Mouse (Mus musculus) heart, postnatal 0 days (tissue): ENCODE results near the gene D430019H16Rik. TPM values are rescaled to one million over a fixed set of nuclear protein-coding genes. Genes with fewer than 3 reads are reported as not detected.

Experiments used
- ATAC-seq: fragments of 200-750 bp; cut with Nextera tagmentation; 2 replicates; pipeline ENCODE4 v1.8.0; 2017; ENCODE audit warnings: low read depth, moderate number of reproducible peaks, moderate library complexity; ENCODE audit not compliant: insufficient read depth
- DNase-seq: peaks from one replicate; pipeline ENCODE4 v3.0.0-alpha.2; 2016; ENCODE audit warnings: low spot score
- H3K27ac ChIP-seq: fragments of 300-500 bp; sonication (generic); 2 replicates; pipeline ENCODE4 v1.5.1; 2014; ENCODE audit warnings: low read depth, mild to moderate bottlenecking
- H3K27me3 ChIP-seq: fragments of 300-500 bp; sonication (generic); 2 replicates; pipeline ENCODE4 v1.6.1; 2014; ENCODE audit warnings: low read length, mixed read lengths; ENCODE audit not compliant: control insufficient read depth, insufficient read depth
- H3K36me3 ChIP-seq: fragments of 300-500 bp; sonication (generic); replicated peaks from 2 replicates; pipeline ENCODE4 v1.6.1; 2014; ENCODE audit warnings: low read length, mixed read lengths; ENCODE audit not compliant: control insufficient read depth, insufficient read depth
- H3K4me1 ChIP-seq: fragments of 300-500 bp; sonication (generic); 2 replicates; pipeline ENCODE4 v1.6.1; 2014; ENCODE audit warnings: antibody characterized with exemption; ENCODE audit not compliant: control insufficient read depth, insufficient read depth
- H3K4me2 ChIP-seq: fragments of 300-500 bp; sonication (generic); 2 replicates; pipeline ENCODE4 v1.6.1; 2014; ENCODE audit warnings: low read depth, mild to moderate bottlenecking, low read length, moderate library complexity
- H3K4me3 ChIP-seq: fragments of 300-500 bp; sonication (generic); 2 replicates; pipeline ENCODE4 v1.5.1; 2014; ENCODE audit warnings: low read depth, low read length
- H3K9ac ChIP-seq: fragments of 300-500 bp; sonication (generic); replicated peaks from 2 replicates; pipeline ENCODE4 v1.6.1; 2014; ENCODE audit warnings: low read depth, low read length, mixed read lengths
- H3K9me3 ChIP-seq: fragments of 300-500 bp; sonication (generic); replicated peaks from 2 replicates; pipeline ENCODE4 v1.6.1; 2016; ENCODE audit warnings: low read length; ENCODE audit not compliant: control insufficient read depth
- CTCF ChIP-seq: IDR thresholded peaks from 2 replicates; pipeline ENCODE4 v1.5.1; 2016; ENCODE audit warnings: antibody characterized with exemption, control low read depth, low read depth
- EP300 ChIP-seq: IDR thresholded peaks from 2 replicates; pipeline ENCODE4 v1.6.1; 2016; ENCODE audit warnings: antibody characterized with exemption, low read depth
- WGBS: fragments of 180-500 bp; shearing (Covaris S2); extraction: QIAGEN DNeasy Blood & Tissue Kit; methylation state at CpG from one replicate; pipeline ENCODE4 v1.1.7; 2014; 5-methylcytosine and 5-hydroxymethylcytosine counted together
- polyA plus RNA-seq: library from polyadenylated mRNA; unstranded; fragments of >200 nt; fragmentation: Nextera tagmentation; extraction: Ambion mirVana; gene quantifications from 2 replicates; pipeline ENCODE4 v1.2.1, GENCODE M21; 2015
- total RNA-seq: library from RNA; depleted of rRNA; stranded (reverse); fragments of >200 nt; gene quantifications from 2 replicates; pipeline ENCODE4 v1.2.3, GENCODE M21; 2014; ENCODE audit warnings: low replicate concordance; rRNA removed

The D430019H16Rik gene
- total and polyA plus RNA-seq, 2 experiments from 2014 or later = 0.08 to 0.34 TPM

DNA sequence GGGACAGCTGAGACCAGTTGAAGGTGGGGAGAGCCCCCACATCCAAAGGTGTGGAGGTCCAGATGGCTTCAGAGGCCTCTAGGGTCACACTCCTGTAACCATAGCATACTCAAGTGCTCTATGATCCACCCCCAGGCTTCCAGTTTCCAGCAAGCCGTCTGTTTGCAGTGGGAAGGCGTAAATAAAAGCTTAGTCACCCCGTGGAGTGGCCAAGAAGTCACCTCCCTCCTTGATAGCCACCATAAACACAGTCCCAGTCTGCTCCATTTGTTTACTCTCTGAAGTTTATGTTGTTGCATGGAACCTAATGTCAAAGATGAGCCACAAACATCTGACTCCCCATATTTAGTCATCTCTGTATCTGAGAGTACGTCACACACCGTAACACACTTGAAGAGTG lies 83.5 kb downstream of the D430019H16Rik start:
- Histone ChIP-seq H3K27ac (no peak overlapping the region), H3K27me3 (no peaks in the 10 kb centered on the region), H3K4me3 (no peak overlapping the region), H3K9ac (no peak overlapping the region), H3K36me3 (no peaks in the 10 kb centered on the region), H3K9me3 (peaks cover 6% of the 10 kb centered on the region; the same call in 1 of the 2 replicates), H3K4me1 (no peaks in the 10 kb centered on the region; the same call in 1 of the 2 replicates), H3K4me2 (no peak overlapping the region)
- WGBS = 63% methylated on average over 5 of the region's 5 CpGs
- DNase-seq = no peak
- no peak for ATAC-seq
- TF ChIP-seq CTCF = no peak
- no peak for TF ChIP-seq EP300

DNA sequence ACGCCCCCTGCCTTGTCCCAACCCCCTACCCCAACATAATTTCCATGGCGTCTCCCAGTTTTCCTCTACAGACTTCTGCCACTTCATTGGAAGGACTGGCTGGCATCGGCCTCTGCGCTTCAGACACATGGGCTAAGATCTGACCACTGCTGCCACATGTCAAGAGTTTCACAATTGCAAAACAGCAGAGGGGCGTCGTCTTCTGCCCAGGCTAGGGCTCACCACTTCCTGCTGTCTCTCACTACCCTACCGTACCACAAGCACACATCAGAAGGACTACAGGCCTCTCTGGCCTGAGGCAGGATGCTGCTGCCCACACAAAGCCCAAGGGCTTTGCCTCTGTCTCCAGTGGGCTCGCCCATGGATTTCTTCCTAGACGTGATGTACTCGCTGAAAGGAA lies 86.0 kb downstream of the D430019H16Rik start:
- 90% methylated on average over 10 of the region's 10 CpGs for WGBS
- TF ChIP-seq CTCF (no peak), EP300 (no peak)
- Histone ChIP-seq H3K27ac (no peak overlapping the region), H3K4me1 (no peaks in the 10 kb centered on the region; the same call in 1 of the 2 replicates), H3K36me3 (no peaks in the 10 kb centered on the region), H3K9ac (no peak overlapping the region), H3K27me3 (no peaks in the 10 kb centered on the region), H3K4me2 (no peak overlapping the region), H3K4me3 (no peak overlapping the region), H3K9me3 (peaks cover 6% of the 10 kb centered on the region; the same call in 1 of the 2 replicates)
- no peak for DNase-seq
- no peak for ATAC-seq

DNA sequence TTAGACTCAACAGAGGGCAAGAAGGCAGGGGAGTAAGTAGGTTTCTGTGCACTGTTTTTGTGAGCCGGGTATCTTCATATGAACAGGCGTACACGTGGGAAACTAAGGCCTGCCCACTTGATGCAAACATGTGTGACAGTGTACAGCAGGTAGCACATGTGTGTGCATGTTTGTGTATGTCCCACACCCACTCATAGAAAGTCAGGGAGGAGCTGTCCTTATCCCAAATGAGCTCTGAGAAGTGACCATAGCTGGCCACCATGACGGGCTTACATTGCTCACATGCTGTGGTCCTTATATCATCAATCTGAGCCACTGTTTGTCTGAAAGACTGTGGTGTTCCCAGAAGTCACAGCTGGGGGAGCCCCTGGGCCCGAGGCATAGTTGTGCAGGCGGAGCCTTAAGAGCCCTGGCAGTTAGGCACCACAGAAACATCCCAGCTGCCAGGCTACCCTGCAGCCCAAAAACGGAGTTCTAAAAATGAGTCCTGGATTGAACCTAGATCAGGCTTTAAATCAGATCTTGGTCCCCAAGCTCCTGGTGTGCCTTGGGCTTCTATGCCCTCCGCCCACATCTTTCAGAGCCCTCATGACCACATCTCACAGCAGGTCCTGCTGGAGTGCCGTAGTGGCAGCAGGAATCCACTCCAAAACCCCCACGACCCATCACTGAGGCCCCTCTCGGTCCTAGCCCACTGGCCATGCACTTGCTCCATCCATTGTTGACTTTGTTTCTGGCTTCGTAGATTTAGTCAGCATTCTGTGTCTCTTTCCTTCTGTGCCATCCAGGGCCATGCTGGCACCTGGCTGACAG lies 88.1 kb downstream of the D430019H16Rik start:
- H3K4me1 ChIP-seq = 0 out of 2 replicates have a peak, but pooled peaks cover 6% of the 10 kb centered on the region
- WGBS = 76% methylated on average over 12 of the region's 12 CpGs
- no peak overlapping the region for H3K9ac ChIP-seq
- H3K4me3 ChIP-seq = no peak overlapping the region
- no peak for TF ChIP-seq EP300
- no peak for TF ChIP-seq CTCF
- ATAC-seq (no peak), DNase-seq (no peak)
- peaks cover 6% of the 10 kb centered on the region; the same call in 1 of the 2 replicates for H3K9me3 ChIP-seq
- no peak overlapping the region for H3K4me2 ChIP-seq
- no peaks in the 10 kb centered on the region for H3K27me3 ChIP-seq
- no peak overlapping the region for H3K27ac ChIP-seq
- no peaks in the 10 kb centered on the region for H3K36me3 ChIP-seq

GRCm38 (mm10) chr12:105542513-105542912 lies 88.9 kb downstream of the D430019H16Rik start:
- 81% methylated on average over 3 of the region's 3 CpGs for WGBS
- Histone ChIP-seq H3K9ac (no peak overlapping the region), H3K4me3 (no peak overlapping the region), H3K9me3 (peaks cover 6% of the 10 kb centered on the region; the same call in 1 of the 2 replicates), H3K27me3 (no peaks in the 10 kb centered on the region), H3K4me2 (no peak overlapping the region), H3K4me1 (0 out of 2 replicates have a peak, but pooled peaks cover 10% of the 10 kb centered on the region), H3K27ac (no peak overlapping the region), H3K36me3 (no peaks in the 10 kb centered on the region)
- no peak for DNase-seq
- no peak for ATAC-seq
- TF ChIP-seq EP300 (no peak), CTCF (no peak)

Other genes with a start within 250 kb of the D430019H16Rik start
- gene Tcl1, start 231.1 kb upstream of the D430019H16Rik start, total RNA-seq = not detected in 2 replicates
- not detected in 2 replicates for gene Tcl1, start 231.1 kb upstream of the D430019H16Rik start, polyA plus RNA-seq
- not detected in 2 replicates for gene Tunar, start 120.0 kb upstream of the D430019H16Rik start, total RNA-seq
- gene Tunar, start 120.0 kb upstream of the D430019H16Rik start, polyA plus RNA-seq = not detected in 2 replicates
- gene Bdkrb2, start 109.4 kb downstream of the D430019H16Rik start, total RNA-seq = 0.54 and 4.0 TPM in 2 replicates
- gene Bdkrb2, start 109.4 kb downstream of the D430019H16Rik start, polyA plus RNA-seq = 0.60 and 0.71 TPM in 2 replicates
- gene Bdkrb1, start 149.2 kb downstream of the D430019H16Rik start, total RNA-seq = not detected in 2 replicates
- not detected in 2 replicates for gene Bdkrb1, start 149.2 kb downstream of the D430019H16Rik start, polyA plus RNA-seq
- 7.0 and 8.8 TPM in 2 replicates for gene Gskip, start 231.0 kb downstream of the D430019H16Rik start, total RNA-seq
- gene Gskip, start 231.0 kb downstream of the D430019H16Rik start, polyA plus RNA-seq = 16.8 and 17.1 TPM in 2 replicates
- 19.7 and 20.8 TPM in 2 replicates for gene Atg2b, start 231.4 kb downstream of the D430019H16Rik start, total RNA-seq
- gene Atg2b, start 231.4 kb downstream of the D430019H16Rik start, polyA plus RNA-seq = 5.3 and 5.4 TPM in 2 replicates